ENCODE assay signal across 8 mouse cellular contexts in the genomic region with DNA sequence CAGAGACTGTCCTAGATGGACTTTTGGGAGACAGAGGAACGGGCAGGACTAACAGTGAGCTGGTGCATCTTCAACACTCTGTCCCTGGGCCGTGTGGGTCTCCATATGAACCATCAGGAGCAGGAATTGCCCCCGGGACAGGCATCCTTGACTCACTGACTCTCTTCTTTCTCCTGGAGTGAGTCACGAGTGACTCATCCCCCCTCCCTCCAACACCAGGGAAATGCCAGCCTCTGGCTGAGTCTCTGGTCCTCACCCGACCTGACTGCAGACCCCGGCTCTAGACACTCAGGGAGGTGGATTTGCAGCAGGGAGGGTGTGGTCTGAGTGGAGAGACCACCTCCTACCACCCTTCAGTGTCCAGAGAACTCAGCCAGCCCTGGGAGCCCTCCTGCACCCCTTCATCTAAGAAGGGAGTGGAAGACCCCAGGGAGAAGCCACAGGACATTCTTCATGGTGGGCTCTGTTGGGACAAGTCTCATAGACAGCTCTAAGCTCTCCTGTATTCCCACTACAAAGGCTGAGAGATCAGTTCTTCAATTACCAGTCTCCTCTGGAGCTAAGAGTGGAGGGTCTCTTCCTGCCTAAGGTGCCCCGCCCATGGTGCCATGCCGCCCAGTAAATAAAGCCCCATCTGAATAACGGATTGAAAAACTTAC. TPM values are rescaled to one million over a fixed set of nuclear protein-coding genes. Genes with fewer than 3 reads are reported as not detected.
DNase-seq lines count a peak whose midpoint lies in the region; ATAC-seq and TF ChIP-seq lines count a peak whose summit lies in the region.

No protein-coding gene starts in this region.

- intact Hi-C loops in heart, postnatal 14 days (cut with DNase I), result loop anchor here (2.0 to 5.0 kb wide), 2 partner anchors 24 to 108 kb away; partner anchors contain the start of genes Cyth2, Syngr4 and Tmem143

- H3K27ac ChIP-seq in testis, adult 2 months (ENCODE audit: control insufficient read depth, insufficient read depth, low read depth, low read length), result peak overlapping the region; percentile 77
- H3K27ac ChIP-seq in lung, embryonic 16.5 days (ENCODE audit: low read length), result peak overlapping the region; percentile 90

- no peak for TF ChIP-seq POLR2A in testis, adult 2 months (IDR thresholded peaks at IDR 0.05; ENCODE audit: control insufficient read depth, low read depth, low read length)

- WGBS in lung, embryonic 16.5 days, result 21% methylated on average over 9 of the region's 9 CpGs

- peak overlapping the region; percentile 57 for H3K4me2 ChIP-seq in lung, embryonic 16.5 days (ENCODE audit: low read depth, low read length)

- ATAC-seq in erythroblast, adult 5-6 weeks (replicated peaks; ENCODE audit: low FRiP score, poor library complexity, severe bottlenecking), result no peak
- ATAC-seq in lung, embryonic 16.5 days (ENCODE audit: low read depth), result no peak

- H3K4me3 ChIP-seq in erythroblast, embryonic 14.5 days (replicated peaks), result peak overlapping the region; percentile 66
- peak overlapping the region; percentile 53 for H3K4me3 ChIP-seq in testis, adult 2 months (ENCODE audit: control insufficient read depth, low read depth, low read length)
- peak overlapping the region; percentile 58 for H3K4me3 ChIP-seq in lung, embryonic 16.5 days (ENCODE audit: low read length)

- H3K9ac ChIP-seq in lung, embryonic 16.5 days (ENCODE audit: low read length), result peak overlapping the region; percentile 69

- peaks cover 26% of the 10 kb centered on the region for H3K36me3 ChIP-seq in erythroblast, embryonic 14.5 days (ENCODE audit: control insufficient read depth)
- no peaks in the 10 kb centered on the region for H3K36me3 ChIP-seq in testis, adult 2 months (ENCODE audit: control insufficient read depth, insufficient read depth, low read length)
- H3K36me3 ChIP-seq in lung, embryonic 16.5 days (ENCODE audit: control insufficient read depth, insufficient read depth, low read length), result no peaks in the 10 kb centered on the region; the same call in 1 of the 2 replicates

- peaks cover 82% of the 10 kb centered on the region for H3K4me1 ChIP-seq in erythroblast, embryonic 14.5 days (ENCODE audit: control insufficient read depth)
- peaks cover 36% of the 10 kb centered on the region for H3K4me1 ChIP-seq in testis, adult 2 months (ENCODE audit: control insufficient read depth, insufficient read depth, low read length)
- peaks cover 50% of the 10 kb centered on the region for H3K4me1 ChIP-seq in lung, embryonic 16.5 days (replicated peaks; ENCODE audit: control insufficient read depth, insufficient read depth, low read length)

- peaks cover 2% of the 10 kb centered on the region; the same call in 1 of the 2 replicates for H3K9me3 ChIP-seq in erythroblast, embryonic 14.5 days (ENCODE audit: control insufficient read depth, low read length)
- H3K9me3 ChIP-seq in lung, embryonic 16.5 days (ENCODE audit: control insufficient read depth, low read length), result no peaks in the 10 kb centered on the region

- no peak for TF ChIP-seq CTCF in testis, adult 2 months (IDR thresholded peaks at IDR 0.05; ENCODE audit: control insufficient read depth, insufficient read depth, insufficient replicate concordance, low read depth, low read length)

- no peak for DNase-seq in testis, postnatal 10 days (ENCODE audit: low spot score)
- peak; percentile 24 to 39 for DNase-seq in heart, postnatal 14 days
- no peak for DNase-seq in yolk sac, embryonic 10.5 days (ENCODE audit: low spot score)
- DNase-seq in right cerebral cortex, postnatal 14 days, result no peak

- H3K27me3 ChIP-seq in erythroblast, embryonic 14.5 days (ENCODE audit: control insufficient read depth), result no peaks in the 10 kb centered on the region
- H3K27me3 ChIP-seq in testis, adult 2 months (ENCODE audit: control insufficient read depth, insufficient read depth, low read length), result no peaks in the 10 kb centered on the region
- no peaks in the 10 kb centered on the region for H3K27me3 ChIP-seq in lung, embryonic 16.5 days (ENCODE audit: control insufficient read depth, insufficient read depth, low read depth, low read length)

RNA-seq across cellular contexts. Expression of gene Emp3, which starts 0.5 kb away (rescaled TPM):
- 3.5 and 9.5 TPM in 2 replicates for polyA plus RNA-seq in erythroblast, embryonic 14.5 days (2012)
- 56.4 and 143 TPM in 2 replicates for total RNA-seq in erythroblast, adult 5-6 weeks (2015; ENCODE audit: low replicate concordance)
- total RNA-seq in erythroblast, adult 5-6 weeks (2017; ENCODE audit: low replicate concordance), result 48.2 and 77.1 TPM in 2 replicates
- polyA plus RNA-seq in testis, adult 2 months (2012; rRNA removed), result 80.7 and 85.0 TPM in 2 replicates
- total RNA-seq in heart, postnatal 14 days (2021), result 10 to 100 TPM; 25.7 to 32.4 TPM
- polyA plus RNA-seq in lung, embryonic 16.5 days (2015; fragmentation: Nextera tagmentation; extraction: Ambion mirVana), result 177 and 189 TPM in 2 replicates

RNA-seq across cellular contexts. Expression of gene Ccdc114, which starts 3.2 kb away (rescaled TPM):
- 0.02 TPM in 1 of 2 replicates, not detected in the other for polyA plus RNA-seq in erythroblast, embryonic 14.5 days (2012)
- total RNA-seq in erythroblast, adult 5-6 weeks (2015; ENCODE audit: low replicate concordance), result 2.5 TPM in 1 of 2 replicates, not detected in the other
- 0.51 and 2.0 TPM in 2 replicates for total RNA-seq in erythroblast, adult 5-6 weeks (2017; ENCODE audit: low replicate concordance)
- 19.7 and 26.2 TPM in 2 replicates for polyA plus RNA-seq in testis, adult 2 months (2012; rRNA removed)
- total RNA-seq in heart, postnatal 14 days (2021), result 1 to 10 TPM; 2.0 to 2.2 TPM
- 9.6 and 11.3 TPM in 2 replicates for polyA plus RNA-seq in lung, embryonic 16.5 days (2015; fragmentation: Nextera tagmentation; extraction: Ambion mirVana)

RNA-seq across cellular contexts. Expression of gene Tmem143, which starts 24.0 kb away (rescaled TPM):
- polyA plus RNA-seq in erythroblast, embryonic 14.5 days (2012), result 1.4 and 2.0 TPM in 2 replicates
- 1.3 TPM in 1 of 2 replicates, not detected in the other for total RNA-seq in erythroblast, adult 5-6 weeks (2015; ENCODE audit: low replicate concordance)
- 0.26 and 3.8 TPM in 2 replicates for total RNA-seq in erythroblast, adult 5-6 weeks (2017; ENCODE audit: low replicate concordance)
- polyA plus RNA-seq in testis, adult 2 months (2012; rRNA removed), result 8.1 and 8.8 TPM in 2 replicates
- total RNA-seq in heart, postnatal 14 days (2021), result 10 to 100 TPM; 77.4 to 79.3 TPM
- 4.6 and 5.6 TPM in 2 replicates for polyA plus RNA-seq in lung, embryonic 16.5 days (2015; fragmentation: Nextera tagmentation; extraction: Ambion mirVana)

RNA-seq across cellular contexts. Expression of gene Syngr4, which starts 24.2 kb away (rescaled TPM):
- polyA plus RNA-seq in erythroblast, embryonic 14.5 days (2012), result 1.1 and 1.2 TPM in 2 replicates
- 4.0 TPM in 1 of 2 replicates, not detected in the other for total RNA-seq in erythroblast, adult 5-6 weeks (2015; ENCODE audit: low replicate concordance)
- total RNA-seq in erythroblast, adult 5-6 weeks (2017; ENCODE audit: low replicate concordance), result not detected in 2 replicates
- polyA plus RNA-seq in testis, adult 2 months (2012; rRNA removed), result 758 and 764 TPM in 2 replicates
- not detected for total RNA-seq in heart, postnatal 14 days (2021)
- 0.26 and 1.9 TPM in 2 replicates for polyA plus RNA-seq in lung, embryonic 16.5 days (2015; fragmentation: Nextera tagmentation; extraction: Ambion mirVana)

RNA-seq across cellular contexts. Expression of gene Grin2d, which starts 42.5 kb away (rescaled TPM):
- 0.01 TPM in 2 replicates for polyA plus RNA-seq in erythroblast, embryonic 14.5 days (2012)
- not detected in 2 replicates for total RNA-seq in erythroblast, adult 5-6 weeks (2015; ENCODE audit: low replicate concordance)
- 0.28 TPM in 1 of 2 replicates, not detected in the other for total RNA-seq in erythroblast, adult 5-6 weeks (2017; ENCODE audit: low replicate concordance)
- polyA plus RNA-seq in testis, adult 2 months (2012; rRNA removed), result 21.1 and 22.3 TPM in 2 replicates
- under 1 TPM; 0.34 to 0.41 TPM for total RNA-seq in heart, postnatal 14 days (2021)
- polyA plus RNA-seq in lung, embryonic 16.5 days (2015; fragmentation: Nextera tagmentation; extraction: Ambion mirVana), result 0.34 and 0.40 TPM in 2 replicates

Comparison
In these comparisons a context has a peak if more than half of its experiments do, and no peak if none do; other contexts are left out.
1. DNase-seq: peak in heart, postnatal 14 days (2 of 2); none in testis, postnatal 10 days (single experiment), yolk sac, embryonic 10.5 days (single experiment) and right cerebral cortex, postnatal 14 days (single experiment).
2. RNA of gene Ccdc114, which starts 3.2 kb away (polyA plus RNA-seq): 19.7 to 26.2 TPM in testis, adult 2 months and 9.6 to 11.3 TPM in lung, embryonic 16.5 days; 0.02 TPM in erythroblast, embryonic 14.5 days; every median in the first group is over 10 times any median in the second.
3. Peak in every context shown above with its lines, with median percentiles within 50 percentile points of each other: H3K4me3 ChIP-seq.